Mouse (Mus musculus) heart, postnatal 0 days (tissue): Measurements from ENCODE around the gene Slc6a19.

Experiments used
- CTCF ChIP-seq: IDR thresholded peaks from 2 replicates; pipeline ENCODE4 v1.5.1; 2016; ENCODE audit warnings: antibody characterized with exemption, control low read depth, low read depth
- EP300 ChIP-seq: IDR thresholded peaks from 2 replicates; pipeline ENCODE4 v1.6.1; 2016; ENCODE audit warnings: antibody characterized with exemption, low read depth

GRCm38 (mm10) chr13:73736943-73737342, 32.3 kb upstream of the Slc6a19 start:
- TF ChIP-seq CTCF (no peak), EP300 (no peak)
